Mouse (Mus musculus) heart, postnatal 0 days (tissue): ENCODE measurements around the gene Ppp2r5e.

ENCODE experiments used
- CTCF ChIP-seq: IDR thresholded peaks from 2 replicates; pipeline ENCODE4 v1.5.1; 2016; ENCODE audit warnings: antibody characterized with exemption, control low read depth, low read depth
- EP300 ChIP-seq: IDR thresholded peaks from 2 replicates; pipeline ENCODE4 v1.6.1; 2016; ENCODE audit warnings: antibody characterized with exemption, low read depth

GRCm38 (mm10) chr12:75615556-75615955 lies 19.5 kb upstream of the Ppp2r5e start:
- TF ChIP-seq CTCF (no peak), EP300 (no peak)
